Mouse (Mus musculus) layer of hippocampus, adult 2 months (tissue): Measurements from ENCODE around the gene Apc2. TPM values are rescaled to one million over a fixed set of nuclear protein-coding genes. Genes with fewer than 3 reads are reported as not detected.

ENCODE experiments used
- DNase-seq, 2 experiments: peaks; one replicate each; pipeline ENCODE4 v3.0.0; 2022; ENCODE audit warnings: low spot score in 2 of 2
- H3K27ac ChIP-seq: fragments of 200-600 bp; 2 replicates; pipeline ENCODE4 v1.8.1; 2022
- H3K4me3 ChIP-seq: fragments of 200-600 bp; 2 replicates; pipeline ENCODE4 v1.8.1; 2022; ENCODE audit warnings: mild to moderate bottlenecking
- CTCF ChIP-seq: fragments of 200-600 bp; conservative IDR thresholded peaks from 2 replicates; pipeline ENCODE4 v1.8.1; 2022; ENCODE audit warnings: antibody characterized with exemption, mild to moderate bottlenecking, moderate library complexity
- microRNA-seq, 2 experiments: library from miRNA; unstranded; fragments of <30 nt; microRNA quantifications; one replicate each; pipeline ENCODE4 v1.2.0; 2021
- total RNA-seq, 2 experiments: library from RNA; stranded (reverse); gene quantifications; 2 replicates each; pipeline ENCODE4 v1.2.3; 2021

Gene Apc2
- total RNA-seq, 2 experiments from 2014 or later = 98.3 to 110 TPM

DNA sequence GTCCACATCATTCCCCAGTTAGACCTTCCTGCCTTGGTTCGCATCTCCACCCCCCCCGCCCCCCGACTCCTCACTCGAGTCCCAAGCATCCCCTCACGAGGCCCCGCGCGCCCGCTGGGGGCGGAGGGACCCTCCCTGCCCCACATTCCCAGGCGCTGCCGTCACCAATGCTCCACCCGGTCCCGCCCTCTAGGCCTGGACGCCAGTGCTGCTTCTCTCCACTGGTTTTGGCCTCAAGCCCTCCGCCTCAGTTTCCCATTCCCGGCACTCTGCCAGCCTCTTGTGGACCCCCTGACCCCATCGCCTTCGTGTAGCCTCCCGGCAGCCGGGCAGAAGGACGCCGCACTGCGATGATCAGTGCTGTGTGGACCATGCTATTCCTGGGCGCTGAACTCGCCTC is 53.2 kb downstream of the Apc2 start:
- no peak for TF ChIP-seq CTCF
- DNase-seq = no peak
- no peak overlapping the region for H3K4me3 ChIP-seq
- no peak overlapping the region for H3K27ac ChIP-seq

DNA sequence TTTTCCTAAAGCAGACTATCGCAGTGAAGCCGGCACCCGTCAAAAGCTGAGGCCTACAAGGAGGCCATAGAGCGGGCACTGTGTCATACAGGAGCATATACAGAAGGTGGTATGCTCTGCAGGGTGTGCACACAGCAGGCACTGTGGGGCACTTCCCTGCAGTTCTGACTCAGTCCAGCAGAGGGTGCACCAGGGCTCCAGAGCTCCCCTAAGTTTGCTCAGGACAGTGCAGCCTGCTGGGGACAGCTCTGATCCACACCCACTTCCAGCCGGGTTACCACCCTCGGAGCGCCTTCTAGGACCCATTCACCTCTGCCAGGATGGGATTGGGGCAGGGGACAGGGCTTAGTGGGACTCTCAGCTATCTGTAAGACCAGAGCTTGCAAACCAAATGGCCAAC is 54.5 kb downstream of the Apc2 start:
- Histone ChIP-seq H3K4me3 (no peak overlapping the region), H3K27ac (no peak overlapping the region)
- peak; percentile 99 for TF ChIP-seq CTCF
- DNase-seq = peak; percentile 77 to 92

DNA sequence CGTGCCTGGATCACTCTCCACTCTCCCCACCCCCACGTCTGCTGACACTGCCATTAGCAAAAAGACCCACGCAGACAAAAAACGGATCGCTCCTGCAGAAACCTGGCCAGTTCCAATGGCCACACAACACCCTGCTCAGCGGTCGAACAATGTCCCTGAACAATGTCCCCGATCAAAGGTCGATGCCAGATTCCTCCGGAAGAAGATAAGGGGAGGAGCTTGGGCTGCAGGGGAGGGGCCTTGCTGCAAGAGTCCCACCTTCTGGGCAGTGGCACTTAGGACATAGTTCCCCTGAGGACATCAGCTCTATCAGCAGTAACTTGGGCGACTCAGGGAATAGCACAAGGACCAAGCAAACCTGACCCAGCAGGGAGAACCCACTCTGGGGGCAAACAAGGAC is 56.1 kb downstream of the Apc2 start:
- DNase-seq = no peak
- H3K4me3 ChIP-seq = no peak overlapping the region
- H3K27ac ChIP-seq = no peak overlapping the region
- no peak for TF ChIP-seq CTCF

DNA sequence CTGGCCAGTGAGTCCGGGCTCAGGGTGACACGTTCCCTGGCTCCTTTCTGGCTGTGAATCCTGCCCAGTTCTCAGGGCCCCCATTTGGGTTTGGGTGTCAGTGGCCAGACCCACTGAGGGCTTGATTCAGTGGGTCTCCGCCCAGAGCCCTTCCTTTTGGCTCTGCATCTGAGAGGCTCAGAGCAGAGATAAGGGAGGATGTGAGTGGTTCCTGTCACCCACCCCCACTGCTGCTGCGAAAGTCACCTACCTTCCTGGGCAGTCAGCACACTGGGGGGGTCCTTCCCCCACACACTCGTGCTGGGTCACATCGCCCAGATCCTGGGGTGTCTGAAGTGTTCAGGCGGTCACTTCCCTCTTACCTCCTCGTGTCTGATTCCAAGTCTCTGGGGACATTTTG is 57.0 kb downstream of the Apc2 start:
- Histone ChIP-seq H3K4me3 (no peak overlapping the region), H3K27ac (no peak overlapping the region)
- TF ChIP-seq CTCF = no peak
- no peak for DNase-seq

DNA sequence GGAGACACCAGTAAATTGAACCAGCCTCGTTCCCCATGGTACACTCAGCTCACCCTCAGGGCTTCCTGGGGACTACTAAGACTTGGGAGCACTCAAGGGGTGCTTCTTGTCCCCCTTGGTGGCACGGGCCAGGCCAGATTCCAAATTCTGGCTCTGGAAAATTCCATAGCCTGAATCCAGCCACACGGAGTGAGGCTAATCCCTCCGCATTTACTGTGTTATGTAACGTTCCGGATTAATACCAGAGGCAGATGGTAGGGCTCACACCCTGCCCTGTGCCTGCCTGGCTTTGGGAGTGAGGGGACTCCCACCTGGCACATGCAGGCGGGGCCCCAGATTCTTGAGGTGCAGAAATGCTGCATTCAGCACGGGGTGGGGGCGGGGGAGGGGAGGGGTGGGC is 59.7 kb downstream of the Apc2 start:
- no peak for DNase-seq
- TF ChIP-seq CTCF = no peak
- Histone ChIP-seq H3K27ac (peak overlapping the region; percentile 87), H3K4me3 (peak overlapping the region; percentile 56)

DNA sequence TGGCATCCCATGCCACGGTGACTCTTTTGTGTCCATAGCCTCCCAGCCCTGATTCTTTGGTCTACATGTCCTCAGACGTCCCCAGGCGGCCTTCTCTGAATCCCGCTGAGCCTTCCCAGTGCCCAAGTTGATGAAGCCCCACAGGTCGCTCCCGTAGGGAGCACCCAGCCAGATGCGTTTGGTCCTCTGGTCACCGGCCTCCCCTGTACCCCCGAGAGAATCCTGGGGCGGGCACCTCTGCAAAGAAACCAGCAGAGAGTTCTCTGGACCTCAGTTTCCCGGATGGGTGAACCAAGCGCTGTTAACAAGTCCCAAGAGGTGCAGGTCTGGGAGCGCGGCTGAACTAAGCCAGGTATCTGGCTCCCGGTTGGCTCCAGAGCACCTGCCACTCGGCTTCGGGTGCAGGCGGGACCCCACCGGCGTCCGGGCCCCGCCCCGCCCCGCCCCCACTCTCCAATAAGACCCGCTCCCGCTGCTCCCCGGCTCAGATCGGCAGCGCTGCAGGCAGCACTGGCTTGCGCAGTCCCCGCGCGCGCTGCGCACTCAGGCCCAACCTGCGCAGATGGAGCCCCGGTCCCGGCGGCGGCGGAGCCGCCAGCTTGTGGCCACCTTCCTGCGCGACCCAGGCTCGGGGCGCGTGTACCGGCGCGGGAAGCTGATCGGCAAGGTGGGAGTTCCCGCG is 60.4 kb downstream of the Apc2 start, which contains the start of gene Plk5:
Plk5 (plus strand) TSS at position 459 of the 682 bp plus-strand sequence.
- peak within 1 kb of the TSS; percentile 56 for H3K4me3 ChIP-seq
- H3K27ac ChIP-seq = peak within 1 kb of the TSS; percentile 87
- no peak for TF ChIP-seq CTCF
- no peak for DNase-seq

DNA sequence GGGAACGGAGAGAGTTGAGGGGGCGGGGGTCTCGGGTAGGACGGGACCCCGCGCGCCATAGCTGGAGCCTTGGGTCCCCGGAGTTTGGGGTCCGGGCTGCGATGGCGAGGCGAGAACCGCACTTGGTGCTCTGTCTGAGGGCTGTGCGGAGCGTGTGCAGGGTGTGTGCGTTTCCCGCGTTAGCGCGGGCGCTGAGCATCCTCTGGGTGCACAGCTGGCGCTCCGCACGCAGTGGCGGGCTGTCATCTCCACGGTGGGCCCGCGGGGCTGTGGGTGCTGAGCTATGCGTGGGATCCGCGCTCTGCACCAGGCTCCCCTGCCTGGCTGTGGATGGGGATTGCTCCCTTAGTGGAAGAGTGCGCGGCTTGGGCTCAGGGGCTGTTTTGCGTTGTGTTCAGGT is 61.0 kb downstream of the Apc2 start:
- TF ChIP-seq CTCF = no peak
- no peak for DNase-seq
- Histone ChIP-seq H3K27ac (peak overlapping the region; percentile 87), H3K4me3 (peak overlapping the region; percentile 56)

DNA sequence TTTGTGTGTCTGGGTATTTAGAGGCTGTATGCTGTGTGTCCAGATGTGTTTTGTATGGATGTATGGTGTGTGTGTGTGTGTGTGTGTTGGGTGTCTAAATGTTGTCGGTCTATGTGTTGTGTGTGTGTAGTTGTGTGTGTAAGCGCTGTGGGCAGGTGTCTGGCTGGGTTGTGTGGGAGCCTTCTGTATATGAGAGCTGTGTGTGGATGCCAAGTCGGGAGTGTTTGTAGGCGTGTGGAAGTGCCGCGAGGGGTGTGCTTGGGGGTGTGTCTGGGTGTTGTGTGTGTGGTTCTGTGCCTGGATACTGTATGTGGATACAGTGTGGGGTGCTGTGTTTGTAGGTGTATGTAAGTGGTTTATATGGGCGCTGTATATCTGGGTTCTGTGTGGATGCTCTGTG is 61.6 kb downstream of the Apc2 start:
- Histone ChIP-seq H3K4me3 (peak overlapping the region; percentile 56), H3K27ac (peak overlapping the region; percentile 87; the same call in 1 of the 2 replicates)
- DNase-seq = peak in 1 of 2 experiments; percentile 45
- no peak for TF ChIP-seq CTCF

DNA sequence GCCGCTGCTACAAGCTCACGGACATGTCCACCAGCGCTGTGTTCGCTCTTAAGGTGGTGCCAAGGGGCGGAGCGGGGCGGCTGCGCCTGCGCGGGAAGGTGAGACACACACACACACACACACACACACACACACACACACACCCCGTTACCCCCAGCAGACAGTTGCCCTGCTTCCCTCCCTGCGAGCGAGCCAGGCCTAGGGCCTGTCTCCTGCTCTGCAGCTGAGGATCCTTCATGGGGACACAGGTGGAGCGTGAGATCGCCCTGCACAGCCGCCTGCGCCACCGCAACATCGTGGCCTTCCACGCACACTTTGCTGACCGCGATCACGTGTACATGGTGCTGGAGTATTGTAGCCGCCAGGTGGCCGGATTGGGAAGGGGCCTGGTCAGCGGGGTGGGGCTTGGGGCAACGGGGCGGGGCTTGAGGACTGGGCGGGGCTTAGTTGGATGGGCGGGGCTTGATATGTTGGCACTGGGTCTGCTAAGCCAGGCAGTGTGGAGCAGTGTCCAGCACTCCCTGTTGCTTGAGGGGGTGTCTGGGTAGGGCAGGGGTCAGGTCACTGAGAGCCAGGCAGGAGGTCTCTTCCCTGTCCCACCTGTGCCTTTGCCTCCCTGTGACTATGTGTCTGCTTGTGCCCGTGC is 62.3 kb downstream of the Apc2 start:
- H3K4me3 ChIP-seq = peak overlapping the region; percentile 56
- no peak for TF ChIP-seq CTCF
- no peak overlapping the region for H3K27ac ChIP-seq
- no peak for DNase-seq

DNA sequence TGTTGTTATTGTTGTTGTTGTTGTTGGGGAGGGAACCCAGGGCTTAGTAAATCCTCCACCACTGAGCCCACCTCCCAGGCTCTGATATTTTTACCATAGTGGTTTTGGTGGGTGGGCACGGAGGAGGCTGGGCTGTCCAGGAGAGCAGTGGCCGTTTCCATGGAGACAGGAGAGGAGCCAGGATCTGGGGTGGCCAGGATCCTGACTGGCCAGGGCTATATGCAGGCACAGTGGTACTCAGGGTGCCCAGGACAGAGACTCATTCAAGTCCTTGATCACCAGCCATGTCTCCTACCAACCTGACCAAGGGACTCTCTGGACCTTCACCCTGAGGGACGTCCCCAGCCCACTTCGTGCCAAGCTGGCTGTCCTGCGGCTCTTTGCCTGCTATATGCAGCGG is 68.0 kb downstream of the Apc2 start:
- no peak for DNase-seq
- TF ChIP-seq CTCF = no peak
- Histone ChIP-seq H3K4me3 (no peak overlapping the region), H3K27ac (no peak overlapping the region)

DNA sequence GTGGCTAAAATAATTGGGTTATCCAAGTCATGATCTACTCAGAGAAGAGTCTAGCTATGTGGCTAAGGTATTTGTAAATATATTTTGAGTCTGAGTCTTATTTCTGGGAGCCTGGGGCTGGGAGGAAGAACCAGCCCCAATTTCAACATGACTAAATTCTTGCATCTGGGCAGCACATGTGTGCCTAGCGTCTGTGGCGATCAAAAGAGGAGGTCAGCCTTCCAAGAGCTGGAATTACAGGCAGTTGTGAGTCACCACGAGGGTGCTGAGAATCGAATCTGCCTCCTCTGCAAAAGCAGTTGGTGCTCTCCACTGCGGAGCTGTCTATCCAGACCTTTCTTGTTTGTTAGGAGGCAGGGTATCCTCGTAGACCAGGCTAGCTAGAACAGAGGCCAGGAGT is 70.0 kb downstream of the Apc2 start:
- no peak for TF ChIP-seq CTCF
- DNase-seq = no peak
- Histone ChIP-seq H3K27ac (no peak overlapping the region), H3K4me3 (no peak overlapping the region)

Small RNA genes lying within 50 kb of the gene (microRNA-seq; reads per million reads assigned to microRNA genes)
- 0.96 to 2.6 reads per million in 2 experiments for gene Mir6911

Other genes starting within 250 kb of the Apc2 start
- gene Gpx4, start 248.8 kb upstream of the Apc2 start, total RNA-seq = 100 to 1,000 TPM; 440 to 464 TPM
- 10 to 100 TPM; 22.4 to 23.4 TPM for gene Sbno2, start 190.4 kb upstream of the Apc2 start, total RNA-seq
- gene Stk11, start 180.2 kb upstream of the Apc2 start, total RNA-seq = 10 to 100 TPM; 96.8 to 97.7 TPM
- gene Atp5d, start 157.3 kb upstream of the Apc2 start, total RNA-seq = 100 to 1,000 TPM; 332 to 344 TPM
- 100 to 1,000 TPM; 331 to 341 TPM for gene Cbarp, start 155.1 kb upstream of the Apc2 start, total RNA-seq
- 10 to 100 TPM; 53.1 to 54.5 TPM for gene Midn, start 147.7 kb upstream of the Apc2 start, total RNA-seq
- 100 to 1,000 TPM in 1 of 2 experiments, 10 to 100 TPM in 1; 88.3 to 103 TPM for gene Cirbp, start 130.0 kb upstream of the Apc2 start, total RNA-seq
- gene 1600002K03Rik, start 123.0 kb upstream of the Apc2 start, total RNA-seq = 1 to 10 TPM; 7.0 to 7.4 TPM
- gene Efna2, start 116.5 kb upstream of the Apc2 start, total RNA-seq = 1 to 10 TPM; 7.1 to 9.7 TPM
- gene Mum1, start 69.5 kb upstream of the Apc2 start, total RNA-seq = 10 to 100 TPM; 41.4 to 49.6 TPM
- 100 to 1,000 TPM; 201 to 210 TPM for gene Ndufs7, start 46.9 kb upstream of the Apc2 start, total RNA-seq
- gene Gamt, start 35.0 kb upstream of the Apc2 start, total RNA-seq = 10 to 100 TPM; 29.8 to 33.1 TPM
- gene Dazap1, start 34.5 kb upstream of the Apc2 start, total RNA-seq = 10 to 100 TPM; 91.2 to 95.4 TPM
- gene Rps15, start 3.5 kb upstream of the Apc2 start, total RNA-seq = 100 to 1,000 TPM; 926 to 932 TPM
- 10 to 100 TPM; 23.5 to 25.7 TPM for gene 2310011J03Rik, start 24.6 kb downstream of the Apc2 start, total RNA-seq
- 1 to 10 TPM; 2.8 to 3.2 TPM for gene Pcsk4, start 33.5 kb downstream of the Apc2 start, total RNA-seq
- 10 to 100 TPM in 1 of 2 experiments, 1 to 10 TPM in 1; 9.6 to 11.0 TPM for gene Reep6, start 34.0 kb downstream of the Apc2 start, total RNA-seq
- 1 to 10 TPM; 4.7 to 7.2 TPM for gene Adamtsl5, start 52.4 kb downstream of the Apc2 start, total RNA-seq
- 10 to 100 TPM; 33.4 to 36.6 TPM for gene Plk5, start 60.5 kb downstream of the Apc2 start, total RNA-seq
- gene Mex3d, start 91.7 kb downstream of the Apc2 start, total RNA-seq = 10 to 100 TPM; 15.5 to 17.1 TPM
- gene Mbd3, start 103.6 kb downstream of the Apc2 start, total RNA-seq = 100 to 1,000 TPM; 147 to 149 TPM
- gene Uqcr11, start 110.9 kb downstream of the Apc2 start, total RNA-seq = 100 to 1,000 TPM; 404 to 413 TPM
- 10 to 100 TPM; 27.6 to 31.6 TPM for gene Tcf3, start 137.7 kb downstream of the Apc2 start, total RNA-seq
- not detected for gene Onecut3, start 198.9 kb downstream of the Apc2 start, total RNA-seq
- under 1 TPM; 0.12 to 0.31 TPM for gene Atp8b3, start 243.1 kb downstream of the Apc2 start, total RNA-seq